Mouse (Mus musculus): ENCODE measurements around the gene Fabp2.

GRCm38 (mm10) chr3:122919260-122919659, 24.4 kb downstream of the Fabp2 start, which contains the start of gene Gm10959:
- TF ChIP-seq POLR2A (IDR thresholded peaks at IDR 0.05; ENCODE audit: insufficient read depth, low read depth, low read length) (no peak), CTCF (IDR thresholded peaks at IDR 0.05; ENCODE audit: insufficient read depth, low read depth, low read length) (no peak)

Data from olfactory bulb, adult 2 months (tissue).